ENCODE assay signal across 26 mouse cellular contexts in genomic region chr2:129622918-129623317, GRCm38 (mm10). TPM values are rescaled to one million over a fixed set of nuclear protein-coding genes. Genes with fewer than 3 reads are reported as not detected.
DNase-seq lines count a peak whose midpoint lies in the region; ATAC-seq and TF ChIP-seq lines count a peak whose summit lies in the region.
"Had no signal": no experiment of that assay in that cellular context is flagged by ENCODE, and none has a peak within 500 bp of the region (broad histone marks: within the 10 kb centered on the region; RNA-seq: fewer than 3 reads in every experiment).

No protein-coding gene starts in this region.

- TF ChIP-seq CTCF in olfactory bulb, adult 2 months (IDR thresholded peaks at IDR 0.05; ENCODE audit: insufficient read depth, low read depth, low read length) = no peak

- no peak overlapping the region for H3K4me2 ChIP-seq in neural tube, embryonic 15.5 days
- H3K4me2 ChIP-seq: embryonic facial prominence, embryonic 13.5 days; heart, embryonic 13.5 days; kidney, embryonic 15.5 days; limb, embryonic 15.5 days; liver, embryonic 13.5 days had no signal

- H3K27ac ChIP-seq in olfactory bulb, adult 2 months (ENCODE audit: insufficient read depth, low read depth, low read length) = 0 out of 2 replicates have a peak overlapping the region, but pooled peaks have one; percentile 6
- no peak overlapping the region for H3K27ac ChIP-seq in neural tube, embryonic 15.5 days (replicated peaks)
- H3K27ac ChIP-seq: embryonic facial prominence, embryonic 13.5 days; heart, embryonic 13.5 days; kidney, embryonic 15.5 days; limb, embryonic 15.5 days; liver, embryonic 13.5 days; stomach, postnatal 0 days had no signal

- TF ChIP-seq POLR2A in olfactory bulb, adult 2 months (IDR thresholded peaks at IDR 0.05; ENCODE audit: insufficient read depth, low read depth, low read length) = no peak

- 97% methylated on average over 5 of the region's 5 CpGs for WGBS in olfactory bulb, adult 2 months
- WGBS in neural tube, embryonic 15.5 days = 94% methylated on average over 5 of the region's 5 CpGs

- H3K27me3 ChIP-seq in neural tube, embryonic 15.5 days (replicated peaks) = no peaks in the 10 kb centered on the region
- H3K27me3 ChIP-seq: embryonic facial prominence, embryonic 13.5 days; heart, embryonic 13.5 days; kidney, embryonic 15.5 days; limb, embryonic 15.5 days; liver, embryonic 13.5 days had no signal

- H3K4me1 ChIP-seq in olfactory bulb, adult 2 months (ENCODE audit: control insufficient read depth, insufficient read depth, low read length) = peaks cover 50% of the 10 kb centered on the region
- H3K4me1 ChIP-seq in neural tube, embryonic 15.5 days = peaks cover 10% of the 10 kb centered on the region; the same call in 1 of the 2 replicates
- H3K4me1 ChIP-seq: embryonic facial prominence, embryonic 13.5 days; liver, embryonic 13.5 days had no signal

- no peak overlapping the region for H3K4me3 ChIP-seq in olfactory bulb, adult 2 months (ENCODE audit: insufficient read depth, low read depth, low read length)
- no peak overlapping the region for H3K4me3 ChIP-seq in neural tube, embryonic 15.5 days (replicated peaks)
- H3K4me3 ChIP-seq: embryonic facial prominence, embryonic 13.5 days; heart, embryonic 13.5 days; kidney, embryonic 15.5 days; limb, embryonic 15.5 days; liver, embryonic 13.5 days had no signal

- no peak for ATAC-seq in neural tube, embryonic 15.5 days (ENCODE audit: low FRiP score)
- ATAC-seq: hindbrain, embryonic 16.5 days had no signal

- no peak overlapping the region for H3K9ac ChIP-seq in neural tube, embryonic 15.5 days (replicated peaks)
- H3K9ac ChIP-seq: embryonic facial prominence, embryonic 13.5 days; forebrain, postnatal 0 days; heart, embryonic 13.5 days; kidney, embryonic 15.5 days; limb, embryonic 15.5 days; liver, embryonic 13.5 days had no signal

- no peaks in the 10 kb centered on the region for H3K9me3 ChIP-seq in neural tube, embryonic 15.5 days (replicated peaks)
- H3K9me3 ChIP-seq: embryonic facial prominence, embryonic 13.5 days; heart, embryonic 13.5 days; kidney, embryonic 15.5 days; limb, embryonic 15.5 days; liver, embryonic 13.5 days had no signal

- H3K36me3 ChIP-seq in neural tube, embryonic 15.5 days = peaks cover 21% of the 10 kb centered on the region
- H3K36me3 ChIP-seq: liver, embryonic 13.5 days had no signal

- DNase-seq in gastrocnemius, adult 8-10 months (ENCODE audit: low spot score in 2 of 2) = peak; percentile 1
- DNase-seq in gastrocnemius, postnatal 25 days = no peak
- peak; percentile 2 for DNase-seq in layer of hippocampus, adult 9-11 months
- DNase-seq in layer of hippocampus, adult 18-20 months (ENCODE audit: low spot score in 2 of 2) = no peak
- peak; percentile 15 to 20 for DNase-seq in right cerebral cortex, postnatal 10 days (ENCODE audit: low spot score in 2 of 2)
- DNase-seq in right cerebral cortex, adult 2 months (ENCODE audit: low spot score in 2 of 2) = no peak
- DNase-seq: adrenal gland, postnatal 25 days; B cell, adult 2 months; forebrain, postnatal 0 days; gastrocnemius, postnatal 10 days; heart, postnatal 10 days; kidney, adult 18-20 months; liver, embryonic 13.5 days; lung, adult 18-20 months; lung, postnatal 10 days; midbrain, embryonic 14.5 days; right cerebral cortex, postnatal 14 days; thymus, postnatal 4 days had no signal

RNA-seq across cellular contexts. Expression of gene Sirpa, which starts 30.3 kb away (rescaled TPM):
- 1 to 10 TPM; 4.0 to 9.7 (median 5.3) TPM for total RNA-seq in gastrocnemius, adult 8-10 months (2022)
- total RNA-seq in gastrocnemius, postnatal 25 days (2021) = 1 to 10 TPM; 6.7 to 7.9 TPM
- total RNA-seq in layer of hippocampus, adult 18-20 months (2021) = 100 to 1,000 TPM; 295 to 305 TPM
- not detected in 2 replicates for polyA plus RNA-seq in olfactory bulb, adult 2 months (2012; ENCODE audit: insufficient read depth, insufficient read length, low replicate concordance, missing spikeins)
- 31.4 and 36.4 TPM in 2 replicates for polyA plus RNA-seq in neural tube, embryonic 15.5 days (2015; fragmentation: Nextera tagmentation; extraction: Ambion mirVana)

Comparison
In these comparisons a context has a peak if more than half of its experiments do, and no peak if none do; other contexts are left out.
1. DNase-seq: peak in gastrocnemius, adult 8-10 months (2 of 2), layer of hippocampus, adult 9-11 months (single experiment) and right cerebral cortex, postnatal 10 days (2 of 2); none in gastrocnemius, postnatal 25 days (single experiment), layer of hippocampus, adult 18-20 months (0 of 2) and right cerebral cortex, adult 2 months (0 of 2).
2. RNA of gene Sirpa, which starts 30.3 kb away (total RNA-seq): 295 to 305 TPM in layer of hippocampus, adult 18-20 months; 6.7 to 7.9 TPM in gastrocnemius, postnatal 25 days and 4.0 to 9.7 TPM in gastrocnemius, adult 8-10 months; every median in the first group is over 10 times any median in the second.